In genomic region chr14:95833866-95834265, GRCm38 (mm10) we compare ENCODE assay signal across 37 mouse cellular contexts. TPM values are rescaled to one million over a fixed set of nuclear protein-coding genes. Genes with fewer than 3 reads are reported as not detected.
"Had no signal": no experiment of that assay in that cellular context is flagged by ENCODE, and none has a peak within 500 bp of the region (broad histone marks: within the 10 kb centered on the region; RNA-seq: fewer than 3 reads in every experiment).

No protein-coding gene starts in this region.

- H3K27me3 ChIP-seq: embryonic facial prominence, embryonic 12.5 days; embryonic facial prominence, embryonic 13.5 days; embryonic facial prominence, embryonic 15.5 days; forebrain, embryonic 12.5 days; forebrain, embryonic 13.5 days; forebrain, embryonic 15.5 days; heart, embryonic 12.5 days; heart, embryonic 13.5 days had no signal

- H3K9me3 ChIP-seq: embryonic facial prominence, embryonic 10.5 days; embryonic facial prominence, embryonic 12.5 days; embryonic facial prominence, embryonic 13.5 days; embryonic facial prominence, embryonic 15.5 days; forebrain, embryonic 10.5 days; forebrain, embryonic 12.5 days; forebrain, embryonic 13.5 days; forebrain, embryonic 15.5 days; heart, embryonic 10.5 days; heart, embryonic 12.5 days; heart, embryonic 13.5 days had no signal

- H3K27ac ChIP-seq: embryonic facial prominence, embryonic 10.5 days; embryonic facial prominence, embryonic 12.5 days; embryonic facial prominence, embryonic 13.5 days; embryonic facial prominence, embryonic 15.5 days; forebrain, embryonic 10.5 days; forebrain, embryonic 12.5 days; forebrain, embryonic 13.5 days; forebrain, embryonic 15.5 days; gastrocnemius, adult 2 months; heart, embryonic 10.5 days; heart, embryonic 13.5 days had no signal

- DNase-seq: cerebellum, adult 9-11 months; cerebellum, postnatal 10 days; cerebellum, postnatal 14 days; cerebellum, postnatal 25 days; embryo, embryonic 11 days; forebrain, postnatal 0 days; gastrocnemius, adult 2 months; gastrocnemius, postnatal 10 days; gastrocnemius, postnatal 14 days; gastrocnemius, postnatal 25 days; gastrocnemius, postnatal 36 days; heart, adult 18-20 months had no signal

- H3K4me3 ChIP-seq: embryonic facial prominence, embryonic 10.5 days; embryonic facial prominence, embryonic 12.5 days; embryonic facial prominence, embryonic 13.5 days; embryonic facial prominence, embryonic 15.5 days; erythroblast, embryonic 14.5 days; forebrain, embryonic 10.5 days; forebrain, embryonic 12.5 days; forebrain, embryonic 13.5 days; forebrain, embryonic 15.5 days; gastrocnemius, adult 2 months; heart, embryonic 10.5 days; heart, embryonic 12.5 days; heart, embryonic 13.5 days had no signal

- H3K36me3 ChIP-seq: embryonic facial prominence, embryonic 10.5 days; embryonic facial prominence, embryonic 12.5 days; embryonic facial prominence, embryonic 13.5 days; embryonic facial prominence, embryonic 15.5 days; forebrain, embryonic 10.5 days; forebrain, embryonic 12.5 days; forebrain, embryonic 15.5 days; heart, embryonic 10.5 days; heart, embryonic 12.5 days; heart, embryonic 13.5 days had no signal

- H3K4me1 ChIP-seq: embryonic facial prominence, embryonic 10.5 days; embryonic facial prominence, embryonic 12.5 days; embryonic facial prominence, embryonic 13.5 days; embryonic facial prominence, embryonic 15.5 days; forebrain, embryonic 10.5 days; forebrain, embryonic 12.5 days; forebrain, embryonic 13.5 days; forebrain, embryonic 15.5 days; heart, embryonic 10.5 days; heart, embryonic 12.5 days; heart, embryonic 13.5 days had no signal

- H3K9ac ChIP-seq: embryonic facial prominence, embryonic 12.5 days; embryonic facial prominence, embryonic 13.5 days; embryonic facial prominence, embryonic 15.5 days; forebrain, embryonic 12.5 days; forebrain, embryonic 13.5 days; forebrain, embryonic 15.5 days; forebrain, postnatal 0 days; heart, embryonic 12.5 days; heart, embryonic 13.5 days had no signal

RNA-seq across cellular contexts. Expression of gene 4921530L21Rik, which starts 47.2 kb away (rescaled TPM):
- total RNA-seq: common myeloid progenitor, adult 5-6 weeks; forebrain, postnatal 0 days; gastrocnemius, adult 18-20 months; gastrocnemius, adult 2 months; gastrocnemius, adult 8-10 months; gastrocnemius, postnatal 10 days; gastrocnemius, postnatal 14 days; gastrocnemius, postnatal 25 days; gastrocnemius, postnatal 36 days; gastrocnemius, postnatal 4 days; granulocyte monocyte progenitor cell, adult 5-6 weeks; heart, adult 18-20 months; heart, adult 8-10 months had no signal
- polyA plus RNA-seq: embryonic facial prominence, embryonic 10.5 days; embryonic facial prominence, embryonic 11.5 days; embryonic facial prominence, embryonic 12.5 days; embryonic facial prominence, embryonic 13.5 days; embryonic facial prominence, embryonic 14.5 days; embryonic facial prominence, embryonic 15.5 days; erythroblast, embryonic 14.5 days; forebrain, embryonic 10.5 days; forebrain, embryonic 11.5 days; forebrain, embryonic 12.5 days; forebrain, embryonic 13.5 days; forebrain, embryonic 14.5 days; forebrain, embryonic 15.5 days; forebrain, embryonic 16.5 days; forebrain, postnatal 0 days; gonadal fat pad, adult 2 months; heart, embryonic 10.5 days; heart, embryonic 11.5 days; heart, embryonic 12.5 days; heart, embryonic 13.5 days had no signal
